Mouse (Mus musculus): ENCODE measurements around the gene Ntn5. TPM values are rescaled to one million over a fixed set of nuclear protein-coding genes. Genes with fewer than 3 reads are reported as not detected.
A peak's percentile ranks its signal among the peaks of the same experiment; 100 is the strongest.

Gene Ntn5
- total RNA-seq, 2 experiments from 2014 or later = not detected

GRCm38 (mm10) chr7:45697894-45698293 lies 14.1 kb downstream of the Ntn5 start:
- DNase-seq = no peak

- no peak for DNase-seq
Measured at GRCm38 (mm10) chr7:45699523-45700141, 15.8 kb downstream of the Ntn5 start, which contains the start of gene Car11. Car11 (plus strand) TSS chr7:45699843.

- peak; percentile 90 to 92 for DNase-seq
Measured at GRCm38 (mm10) chr7:45700301-45701015, 16.6 kb downstream of the Ntn5 start.

DNA sequence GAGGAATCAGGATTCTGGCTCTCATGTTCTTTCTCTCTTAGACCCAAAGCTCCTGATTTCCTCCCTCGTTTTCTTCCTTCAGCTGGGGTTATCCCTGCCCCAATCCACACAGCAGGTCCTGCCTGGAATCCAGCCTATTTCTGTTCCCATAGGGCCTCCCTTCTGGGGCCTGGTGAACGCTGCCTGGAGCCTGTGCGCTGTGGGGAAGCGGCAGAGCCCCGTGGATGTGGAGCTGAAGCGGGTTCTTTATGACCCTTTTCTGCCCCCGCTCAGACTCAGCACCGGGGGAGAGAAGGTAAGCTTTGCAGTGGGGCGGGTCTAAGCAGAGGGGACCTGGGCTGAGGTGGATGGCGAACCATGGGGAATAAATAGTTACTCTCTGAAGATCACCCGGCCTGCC lies 17.2 kb downstream of the Ntn5 start:
- DNase-seq = no peak

DNA sequence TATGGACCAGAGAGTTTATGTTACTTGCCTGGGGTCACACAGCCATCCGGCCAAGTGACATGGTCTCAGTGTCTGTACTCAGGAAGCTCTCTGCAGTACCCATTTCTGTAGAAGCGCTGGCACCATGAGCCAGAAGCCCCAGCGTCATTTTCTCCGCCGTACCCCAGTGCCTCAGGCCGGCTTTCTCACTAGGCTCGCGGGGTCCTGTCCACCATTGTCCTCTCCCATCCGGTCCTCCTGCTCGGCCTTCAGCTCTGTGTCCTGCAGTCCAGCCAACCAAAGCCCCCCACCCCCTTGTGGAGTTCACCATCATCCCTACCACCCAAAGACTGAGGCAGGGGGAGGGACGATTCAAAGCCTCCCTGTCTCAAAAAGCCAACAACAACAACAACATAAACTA lies 17.8 kb downstream of the Ntn5 start:
- DNase-seq = no peak

DNA sequence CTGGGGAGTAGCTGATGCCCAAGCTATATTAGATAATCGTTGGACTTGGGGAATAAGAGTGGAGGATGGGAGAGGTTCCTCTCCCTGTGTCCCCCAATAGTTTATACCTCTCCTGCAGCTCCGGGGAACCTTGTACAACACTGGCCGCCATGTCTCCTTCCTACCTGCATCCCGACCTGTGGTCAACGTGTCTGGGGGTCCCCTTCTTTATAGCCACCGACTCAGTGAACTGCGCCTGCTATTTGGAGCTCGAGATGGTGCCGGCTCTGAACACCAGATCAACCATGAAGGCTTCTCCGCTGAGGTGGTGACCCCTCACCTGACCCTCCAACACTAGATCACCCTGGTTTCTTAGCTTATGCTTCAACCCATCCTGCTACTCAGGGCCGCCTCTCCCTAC lies 18.5 kb downstream of the Ntn5 start:
- no peak for DNase-seq

DNA sequence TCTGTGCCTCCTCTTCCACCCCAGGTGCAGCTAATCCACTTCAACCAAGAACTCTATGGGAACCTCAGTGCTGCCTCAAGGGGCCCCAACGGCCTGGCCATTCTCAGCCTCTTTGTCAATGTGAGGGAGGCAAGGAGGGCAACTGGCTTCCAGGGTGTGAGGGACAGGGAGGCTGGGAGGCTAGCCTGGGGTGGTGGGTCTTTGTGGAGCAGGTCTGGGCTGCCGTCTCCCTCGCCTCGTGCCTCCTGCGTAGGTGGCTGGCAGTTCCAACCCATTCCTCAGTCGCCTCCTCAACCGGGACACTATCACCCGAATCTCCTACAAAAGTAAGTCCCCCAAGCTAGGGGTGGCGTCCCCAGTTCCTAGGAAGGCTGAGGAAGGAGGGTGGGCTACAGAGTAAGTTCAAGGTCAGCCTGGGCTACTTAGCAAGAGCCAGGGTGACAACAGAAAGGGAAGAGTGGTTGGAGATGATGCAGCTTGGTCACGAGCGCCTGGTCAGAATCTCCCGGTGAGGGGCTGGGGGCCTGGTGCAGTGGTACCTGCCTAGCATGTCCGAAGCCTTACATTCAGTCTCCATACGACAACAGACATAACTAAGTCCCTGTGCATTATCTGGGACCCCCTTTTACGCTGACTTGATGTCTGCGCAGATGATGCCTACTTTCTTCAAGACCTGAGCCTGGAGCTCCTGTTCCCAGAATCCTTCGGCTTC lies 19.1 kb downstream of the Ntn5 start:
- DNase-seq = no peak

GRCm38 (mm10) chr7:45703521-45704033 lies 19.8 kb downstream of the Ntn5 start:
- DNase-seq = no peak

GRCm38 (mm10) chr7:45704046-45704559 lies 20.3 kb downstream of the Ntn5 start:
- peak; percentile 66 to 71 for DNase-seq

- DNase-seq = peak; percentile 99 to 100
Measured at GRCm38 (mm10) chr7:45704730-45705442, 21.1 kb downstream of the Ntn5 start, which contains the start of gene Dbp. Dbp (plus strand) TSS chr7:45705088.

GRCm38 (mm10) chr7:45705443-45705864 lies 21.6 kb downstream of the Ntn5 start:
- DNase-seq = peak in 1 of 2 experiments; percentile 37

DNA sequence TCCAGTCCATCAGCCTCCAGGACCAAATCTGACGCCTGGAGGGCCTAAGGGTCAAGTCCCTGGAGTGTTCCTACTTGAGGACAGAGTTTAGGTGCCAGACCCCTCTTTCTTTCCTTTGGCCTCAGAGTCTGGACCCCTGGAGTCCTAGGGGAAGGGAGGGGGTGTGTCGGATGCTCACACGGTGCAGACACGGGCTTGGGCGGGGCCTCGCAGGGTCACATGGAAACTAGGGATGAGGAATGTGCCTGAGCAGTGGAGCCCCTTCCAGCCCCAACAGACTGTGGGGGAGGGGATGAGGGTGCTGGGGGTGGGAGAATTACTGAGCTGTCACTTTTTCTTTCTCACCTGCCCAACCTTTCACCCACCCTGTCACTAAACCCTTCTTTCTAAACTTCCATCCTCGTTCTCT lies 22.1 kb downstream of the Ntn5 start:
- peak; percentile 86 to 92 for DNase-seq

DNA sequence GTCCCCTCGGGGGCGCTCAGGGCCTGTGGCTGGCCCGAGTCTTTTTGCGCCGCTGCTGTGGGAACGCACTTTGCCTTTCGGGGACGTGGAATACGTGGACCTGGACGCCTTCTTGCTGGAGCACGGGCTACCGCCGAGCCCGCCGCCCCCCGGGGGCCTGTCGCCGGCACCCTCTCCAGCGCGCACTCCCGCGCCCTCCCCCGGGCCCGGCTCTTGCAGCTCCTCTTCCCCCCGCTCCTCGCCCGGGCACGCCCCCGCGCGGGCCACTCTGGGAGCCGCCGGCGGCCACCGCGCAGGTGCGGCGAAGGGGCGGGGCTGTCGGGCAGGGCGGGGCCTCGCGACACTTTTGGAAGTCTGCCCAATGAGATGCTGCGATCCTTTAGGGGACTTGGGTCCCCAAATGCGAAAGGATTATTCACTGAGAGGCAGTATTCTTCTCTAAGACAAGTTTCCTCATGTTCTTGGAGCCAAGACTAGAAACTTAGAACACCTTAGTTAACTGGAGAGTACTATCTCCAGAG lies 23.0 kb downstream of the Ntn5 start:
- DNase-seq = peak; percentile 87 to 90

DNA sequence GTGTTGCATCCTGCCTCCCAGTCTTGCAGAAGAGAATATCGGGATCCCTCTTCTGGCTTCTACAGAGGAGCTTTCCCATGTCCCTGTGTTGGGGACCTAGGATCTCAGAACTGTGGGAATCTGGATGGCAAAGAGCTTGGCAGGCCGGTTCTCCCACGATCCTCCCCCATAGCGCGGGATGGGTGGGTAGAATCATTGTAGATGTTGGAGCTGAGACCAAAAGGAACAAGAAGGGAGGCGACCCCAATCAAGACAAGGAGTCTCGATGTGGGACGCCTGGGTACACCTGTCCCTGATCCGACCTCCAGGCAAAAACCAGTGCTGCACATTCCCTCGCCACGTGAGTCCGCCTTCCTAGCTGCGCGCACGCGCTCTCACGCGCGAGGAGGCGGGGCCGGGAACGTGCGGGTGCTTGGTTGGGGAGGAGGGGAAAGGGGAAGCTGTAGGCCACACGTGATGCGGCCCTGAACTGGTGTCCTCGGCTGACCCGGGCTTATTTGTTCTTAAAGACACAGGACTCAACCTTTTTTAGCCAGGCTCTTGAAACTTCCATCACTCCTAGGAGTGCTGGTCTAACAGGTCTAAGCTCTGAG lies 23.6 kb downstream of the Ntn5 start:
- DNase-seq = peak; percentile 98 to 99

- DNase-seq = peak; percentile 58 to 64
Measured at GRCm38 (mm10) chr7:45708221-45708761, 24.5 kb downstream of the Ntn5 start.

- DNase-seq = peak in 1 of 2 experiments; percentile 19
Measured at GRCm38 (mm10) chr7:45709036-45709435, 25.2 kb downstream of the Ntn5 start.

DNA sequence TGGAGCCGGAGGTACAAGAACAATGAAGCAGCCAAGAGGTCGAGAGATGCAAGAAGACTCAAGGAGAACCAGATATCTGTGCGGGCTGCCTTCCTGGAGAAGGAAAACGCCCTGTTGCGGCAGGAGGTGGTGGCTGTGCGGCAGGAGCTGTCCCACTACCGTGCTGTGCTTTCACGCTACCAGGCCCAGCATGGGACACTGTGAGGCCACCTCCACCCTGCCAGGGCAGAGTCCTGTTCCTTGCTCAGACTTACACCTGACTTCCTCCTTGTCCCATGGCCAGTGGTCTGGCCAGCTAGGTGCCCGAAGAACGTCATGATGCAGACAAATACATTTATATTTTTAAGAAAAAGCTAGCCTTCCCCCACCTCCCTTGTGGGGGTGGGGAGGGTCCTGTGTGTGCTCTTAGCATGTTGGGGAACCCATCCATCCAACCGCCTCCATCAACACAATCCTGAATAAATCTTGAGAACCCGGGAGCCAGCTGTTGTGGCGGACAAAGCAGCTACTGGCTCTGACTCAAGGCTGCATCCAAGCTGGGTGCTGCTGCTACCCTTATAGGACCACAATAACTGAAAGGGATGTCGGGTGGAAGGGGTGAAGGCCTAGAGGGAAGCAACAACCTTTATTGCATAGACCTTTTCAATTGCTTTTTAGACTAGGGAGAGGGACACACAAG lies 26.0 kb downstream of the Ntn5 start:
- DNase-seq = no peak

GRCm38 (mm10) chr7:45710477-45711191 lies 26.8 kb downstream of the Ntn5 start:
- no peak for DNase-seq

GRCm38 (mm10) chr7:45711316-45712021 lies 27.6 kb downstream of the Ntn5 start:
- DNase-seq = no peak
